Mouse (Mus musculus): ENCODE results near the gene Borcs5. TPM values are rescaled to one million over a fixed set of nuclear protein-coding genes. Genes with fewer than 3 reads are reported as not detected.

Borcs5 gene
- total RNA-seq (2021) = 10 to 100 TPM; 19.0 to 21.3 TPM

DNA sequence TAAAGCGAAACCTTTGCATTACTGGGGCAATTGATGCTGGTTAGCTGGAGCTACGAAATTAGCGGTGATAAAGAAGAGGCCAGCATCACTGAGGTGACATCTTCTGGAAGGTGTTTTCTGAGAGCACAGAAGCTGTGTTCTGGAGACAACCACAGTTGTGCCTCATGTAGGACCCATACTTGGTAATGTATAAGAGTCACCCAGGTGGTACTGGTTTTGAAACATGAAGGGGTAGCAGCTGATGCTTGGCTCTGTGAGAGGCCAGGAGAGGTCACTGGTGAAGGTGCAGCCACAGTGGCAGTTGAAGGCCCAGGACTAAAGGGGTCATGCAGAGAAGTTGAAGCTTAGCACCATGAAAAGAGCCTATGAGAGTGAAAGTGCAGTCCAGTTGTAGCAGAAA, at the start of gene Borcs5:
Gene Borcs5, plus strand, starts transcription at position 301 of the 400 bp plus-strand sequence.
- no peak for DNase-seq
- intact Hi-C loops (cut with DNase I) = no loop called here

DNA sequence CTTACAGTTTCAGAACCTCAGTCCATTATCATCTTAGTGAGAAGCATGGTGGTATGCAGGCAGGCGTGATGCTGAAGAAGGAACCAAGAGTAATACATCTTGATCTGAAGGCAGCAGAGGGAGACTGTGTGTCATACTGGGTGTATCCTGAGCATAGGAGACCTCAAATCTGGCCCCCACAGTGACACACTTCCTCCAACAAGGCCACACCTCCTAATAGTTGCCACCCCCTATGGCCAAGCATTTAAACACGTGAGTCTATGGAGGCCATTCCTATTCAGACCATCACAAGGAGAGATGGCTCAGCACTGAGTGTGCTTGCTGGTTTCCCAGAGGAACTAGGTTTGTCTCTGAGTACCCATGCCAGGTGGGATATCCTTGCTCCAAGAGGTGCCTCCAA, 47.7 kb upstream of the Borcs5 start:
- intact Hi-C loops (cut with DNase I) = no loop called here
- DNase-seq = no peak

DNA sequence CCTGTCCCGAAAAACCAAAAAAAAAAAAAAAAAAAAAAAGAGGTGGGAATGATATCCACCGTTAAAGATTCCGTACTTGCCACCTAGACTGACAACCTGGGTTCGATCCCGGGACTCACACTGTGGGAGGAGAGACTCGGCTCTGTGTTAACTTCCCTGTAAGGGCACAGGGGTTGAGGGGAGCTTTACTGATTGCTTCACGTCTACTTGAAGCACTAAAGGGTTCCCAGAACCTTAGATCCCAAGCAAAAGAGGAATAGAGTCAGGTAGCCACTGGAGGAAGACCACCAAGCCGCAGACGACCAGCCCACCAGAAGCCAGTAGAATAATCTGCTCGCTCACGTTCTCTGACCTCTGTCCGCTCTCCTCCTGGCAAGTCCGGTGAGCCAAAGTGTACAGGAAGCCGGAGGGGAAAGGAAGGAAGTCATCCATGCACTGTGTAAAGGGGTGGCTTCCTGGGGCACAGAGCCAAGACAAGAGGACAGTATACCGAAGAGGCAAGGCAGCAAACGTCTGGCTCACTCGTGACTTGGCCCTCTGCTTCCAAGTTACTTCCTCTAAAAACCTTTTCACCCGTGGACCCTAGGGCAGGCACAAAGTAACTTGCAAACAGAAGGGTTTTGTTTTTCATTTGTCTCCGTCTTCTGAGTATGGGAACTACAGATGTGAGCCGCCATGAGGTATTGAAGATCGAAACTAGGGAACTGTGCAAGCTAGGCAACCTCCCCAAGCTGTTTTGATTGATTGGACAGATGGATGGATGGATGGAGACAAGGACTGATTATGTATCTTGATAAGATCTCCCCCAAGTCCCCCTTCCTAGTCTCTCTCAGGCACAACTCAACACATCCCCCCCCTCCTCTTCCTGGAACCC, 44.5 kb upstream of the Borcs5 start:
- intact Hi-C loops (cut with DNase I) = no loop called here
- peak; percentile 2 for DNase-seq

DNA sequence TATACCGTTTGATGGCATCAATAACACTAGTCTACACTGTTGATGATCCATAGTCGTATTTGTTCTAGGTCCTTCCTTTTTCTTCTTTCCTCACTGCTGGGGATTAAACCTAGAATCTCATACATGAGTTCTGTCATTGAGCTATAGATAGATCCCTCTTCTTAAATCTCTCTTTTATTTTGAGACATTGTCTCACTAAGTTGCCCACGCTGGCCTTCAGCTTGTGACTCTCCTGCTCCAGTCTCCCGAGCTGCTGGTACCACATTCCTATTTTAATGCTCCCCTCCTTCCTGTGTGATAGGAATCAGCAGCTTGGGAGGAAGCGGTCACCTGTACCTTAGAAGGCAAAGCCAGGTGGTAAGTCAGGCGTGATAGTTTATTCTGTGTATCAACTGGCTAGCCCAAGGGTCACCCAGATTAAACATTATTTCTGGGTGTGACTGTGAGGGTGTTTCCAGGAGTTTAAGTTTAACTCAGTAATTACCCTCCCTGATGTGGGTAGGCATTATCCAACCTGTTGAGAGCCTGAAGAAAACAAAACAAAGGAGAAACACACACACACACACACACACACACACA, 41.6 kb upstream of the Borcs5 start:
- intact Hi-C loops (cut with DNase I) = no loop called here

DNA sequence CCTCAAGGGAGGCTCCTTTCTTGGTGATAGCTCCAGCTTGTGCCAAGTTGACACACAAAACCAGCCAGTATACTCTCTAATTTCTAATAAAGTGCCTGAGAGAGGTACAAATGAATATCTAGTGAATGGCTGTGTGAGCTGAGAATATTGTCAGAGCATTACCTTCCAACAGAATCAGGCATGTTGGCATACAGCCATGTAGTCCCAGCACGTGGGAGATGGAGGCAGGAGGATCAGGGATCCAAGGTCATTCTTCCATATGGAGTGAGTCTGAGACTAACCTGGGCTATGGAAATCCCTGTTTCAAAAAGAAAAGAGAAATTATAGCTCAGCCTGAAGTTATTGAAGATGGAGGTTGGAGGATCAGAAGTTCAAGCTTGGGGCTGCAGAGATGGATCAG, 40.1 kb upstream of the Borcs5 start:
- intact Hi-C loops (cut with DNase I) = no loop called here

More for the DNA sequence above, 41.6 kb upstream of the Borcs5 start:
- DNase-seq = no peak

DNA sequence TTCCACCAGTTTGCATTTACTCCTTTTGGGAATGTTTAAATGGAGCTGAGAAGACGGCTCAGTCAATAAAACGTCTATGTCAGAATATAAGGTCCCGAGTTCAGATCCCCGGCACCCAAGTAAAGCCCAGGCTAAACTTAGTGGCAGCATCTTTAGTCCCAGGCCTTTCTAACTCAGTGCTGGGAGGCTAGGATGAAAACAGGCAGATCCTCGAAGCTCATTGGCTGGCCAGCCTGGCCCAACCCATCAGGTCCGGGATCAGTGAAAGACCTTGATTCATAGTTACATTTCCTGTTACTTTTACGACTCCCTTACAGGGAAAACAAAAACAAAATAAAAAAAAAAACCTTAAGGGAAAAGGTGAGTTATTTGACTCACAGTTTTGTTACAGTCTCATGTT, 38.2 kb upstream of the Borcs5 start:
- intact Hi-C loops (cut with DNase I) = loop anchor here (10.0 kb wide), 1 partner anchor 636 kb away; no protein-coding TSS in a partner anchor
- no peak for DNase-seq

More for the DNA sequence above, 40.1 kb upstream of the Borcs5 start:
- no peak for DNase-seq

DNA sequence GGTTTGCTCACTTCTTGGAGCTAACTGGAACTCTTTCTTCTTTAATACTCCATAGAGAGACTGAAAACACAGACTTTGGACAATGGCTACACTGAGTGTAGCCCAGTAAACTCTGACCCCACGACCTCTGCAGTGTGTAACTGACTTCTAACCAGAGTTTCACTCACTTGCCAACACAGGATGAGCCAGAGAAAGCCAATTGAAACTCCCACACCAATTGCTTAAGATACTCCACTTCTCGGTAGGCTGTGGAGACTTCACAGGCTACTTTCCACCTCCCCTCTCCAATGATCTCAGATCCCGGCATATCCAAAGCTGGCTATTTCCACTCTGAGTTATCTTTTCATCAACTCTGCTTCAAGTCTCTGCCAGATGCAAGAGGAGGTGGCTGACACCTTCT, 37.5 kb upstream of the Borcs5 start:
- intact Hi-C loops (cut with DNase I) = loop anchor here (10.0 kb wide), 1 partner anchor 637 kb away; no protein-coding TSS in a partner anchor
- no peak for DNase-seq

DNA sequence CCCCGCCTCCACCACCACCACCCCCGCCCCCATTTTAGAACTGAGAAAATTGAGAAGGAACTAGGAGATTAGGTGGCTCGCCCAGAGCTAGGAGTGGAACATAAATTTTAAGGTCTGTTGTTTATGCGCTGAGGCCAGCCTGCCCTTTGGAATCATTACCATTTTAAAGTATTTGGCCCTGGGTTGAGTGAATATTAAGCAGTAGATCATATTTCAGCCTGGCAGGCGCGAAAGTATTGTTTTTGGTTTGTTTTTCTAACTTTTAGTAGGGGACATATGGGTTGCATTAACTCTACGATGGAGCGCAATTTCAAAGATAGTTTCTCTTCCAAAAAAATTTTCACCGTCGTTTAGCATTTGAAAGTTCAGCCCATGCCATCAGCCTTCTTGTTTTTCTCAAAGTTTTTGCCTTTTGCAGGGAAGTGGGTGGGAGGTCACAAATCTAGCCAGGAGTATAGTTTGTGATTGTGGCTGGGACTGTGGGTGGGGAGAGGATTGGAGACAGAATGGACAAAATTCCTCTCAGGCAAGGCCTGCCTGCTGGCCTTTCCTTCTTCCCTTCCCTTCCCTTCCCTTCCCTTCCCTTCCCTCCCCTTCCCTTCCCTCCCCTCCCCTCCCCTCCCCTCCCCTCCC, 36.8 kb upstream of the Borcs5 start:
- intact Hi-C loops (cut with DNase I) = loop anchor here (10.0 kb wide), 1 partner anchor 638 kb away; no protein-coding TSS in a partner anchor
- DNase-seq = no peak

DNA sequence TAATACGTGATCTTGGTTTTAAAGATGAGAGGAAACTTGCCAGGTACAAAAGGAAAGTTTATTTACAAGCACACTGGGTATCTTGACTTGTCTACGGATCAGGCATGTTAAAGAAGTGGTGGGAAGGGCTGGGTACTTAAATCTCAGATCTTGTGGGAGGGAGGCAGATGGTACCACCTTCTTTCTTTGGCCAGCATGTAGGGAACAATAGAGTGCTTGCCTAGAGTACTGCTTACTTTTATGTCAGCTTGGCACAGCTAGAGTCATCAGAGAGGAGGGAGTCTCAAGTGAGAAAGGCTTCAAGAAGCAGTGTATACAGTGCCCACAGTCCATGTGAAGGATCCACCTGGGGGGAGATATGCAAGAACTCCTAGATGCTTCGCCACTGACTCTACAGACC, 34.1 kb upstream of the Borcs5 start:
- no peak for DNase-seq
- intact Hi-C loops (cut with DNase I) = loop anchor here (10.0 kb wide), 1 partner anchor 640 kb away; no protein-coding TSS in a partner anchor

DNA sequence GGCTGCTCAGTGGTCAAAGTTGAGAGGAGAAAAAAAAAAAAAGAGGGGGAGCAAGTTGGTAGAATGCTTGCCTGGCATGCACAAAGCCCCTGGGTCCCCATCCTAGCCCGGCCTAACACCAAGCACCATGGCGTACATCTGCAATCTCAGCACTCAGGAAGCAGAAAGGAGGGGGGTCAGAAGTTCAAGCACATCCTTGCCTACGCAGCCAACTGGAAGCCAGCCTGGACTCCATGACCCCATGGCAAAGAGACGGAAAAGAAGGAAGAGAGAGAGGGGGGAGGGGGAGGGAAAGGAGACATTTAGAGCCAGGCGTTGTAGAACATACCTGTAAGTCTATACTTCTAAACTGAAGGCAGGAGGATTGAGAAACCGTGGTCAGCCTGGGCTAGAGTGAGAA, 32.8 kb upstream of the Borcs5 start:
- intact Hi-C loops (cut with DNase I) = loop anchor here (10.0 kb wide), 1 partner anchor 642 kb away; no protein-coding TSS in a partner anchor
- DNase-seq = no peak

DNA sequence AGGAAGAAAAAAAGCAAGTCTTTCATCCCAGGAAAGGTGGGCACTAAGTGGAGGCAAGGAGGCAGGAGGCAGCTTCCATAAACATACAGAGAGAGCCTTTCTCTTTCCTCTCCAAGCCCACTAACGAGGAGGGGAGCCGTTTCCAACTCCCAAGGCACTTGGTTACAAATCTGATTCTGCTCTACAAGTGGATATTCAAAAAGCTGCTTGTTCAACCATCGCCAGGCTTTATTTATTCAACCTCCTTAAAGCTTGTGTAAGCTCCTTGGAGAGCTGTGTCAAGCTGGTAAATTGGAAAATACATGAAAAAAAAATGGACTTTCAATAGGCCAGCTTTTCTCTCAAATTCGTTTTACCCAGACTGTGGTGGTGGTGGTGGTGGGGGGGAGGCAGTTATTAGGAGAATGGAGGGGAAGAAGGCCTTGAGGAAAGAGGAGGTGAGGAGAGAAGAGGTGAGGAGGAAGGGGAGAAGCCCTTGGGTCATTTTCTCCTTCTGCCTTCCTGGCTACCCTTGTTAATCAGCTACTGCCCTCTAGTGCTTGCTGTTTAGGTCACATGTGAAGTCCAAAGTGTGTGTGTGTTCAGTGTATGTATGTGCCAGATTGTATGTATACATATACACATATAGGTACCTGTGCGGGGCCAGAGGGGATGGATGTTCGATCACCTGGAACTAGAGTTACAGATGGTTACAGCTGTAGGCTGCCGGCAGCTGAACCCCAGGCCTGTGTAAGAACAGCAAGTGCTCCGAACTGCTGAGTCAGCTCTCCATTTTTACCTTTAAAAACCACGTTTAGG, 32.2 kb upstream of the Borcs5 start:
- intact Hi-C loops (cut with DNase I) = loop anchor here (10.0 kb wide), 1 partner anchor 642 kb away; no protein-coding TSS in a partner anchor

DNA sequence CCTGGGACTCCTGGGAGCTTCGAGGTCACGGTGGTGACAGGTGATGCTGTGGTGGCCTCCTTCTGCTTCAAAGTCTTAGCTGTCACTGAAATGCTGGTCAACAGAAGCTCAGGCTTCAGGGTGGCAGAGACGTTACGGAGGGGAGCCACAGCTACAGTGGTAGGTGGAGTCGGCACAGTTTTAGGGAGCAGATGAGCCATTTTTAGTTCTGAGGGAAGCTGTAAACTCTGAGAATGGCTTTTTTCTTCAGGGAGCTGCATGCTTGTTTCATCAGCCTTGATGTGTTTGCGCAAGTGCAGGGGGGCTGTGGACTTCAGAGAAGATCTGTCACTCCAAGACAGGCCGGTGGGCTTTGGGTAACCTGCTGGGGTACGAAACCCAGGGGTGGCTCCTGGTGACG, 28.9 kb upstream of the Borcs5 start:
- intact Hi-C loops (cut with DNase I) = no loop called here
- DNase-seq = no peak

More for the DNA sequence above, 32.2 kb upstream of the Borcs5 start:
- peak; percentile 6 for DNase-seq

DNA sequence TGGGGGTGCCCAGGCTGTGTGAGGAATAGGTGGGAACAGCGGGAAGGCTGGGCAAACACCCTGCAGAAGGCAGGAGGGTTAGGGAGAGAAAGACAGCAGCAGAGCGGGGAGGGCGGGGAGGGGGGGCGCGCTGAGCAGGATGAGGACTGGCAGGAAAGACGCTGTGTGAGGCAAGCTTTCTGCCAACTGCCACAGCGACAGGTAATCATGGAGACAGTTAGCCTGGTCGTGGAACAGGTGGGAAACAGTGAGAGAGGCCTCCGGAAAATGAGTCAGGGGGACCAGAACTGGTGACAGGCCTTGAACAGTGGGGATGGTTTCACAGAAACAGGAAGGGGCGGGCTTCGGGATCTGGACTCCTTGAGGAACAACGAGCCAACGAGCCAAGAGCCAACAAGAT, 27.4 kb upstream of the Borcs5 start:
- DNase-seq = peak; percentile 13
- intact Hi-C loops (cut with DNase I) = no loop called here

DNA sequence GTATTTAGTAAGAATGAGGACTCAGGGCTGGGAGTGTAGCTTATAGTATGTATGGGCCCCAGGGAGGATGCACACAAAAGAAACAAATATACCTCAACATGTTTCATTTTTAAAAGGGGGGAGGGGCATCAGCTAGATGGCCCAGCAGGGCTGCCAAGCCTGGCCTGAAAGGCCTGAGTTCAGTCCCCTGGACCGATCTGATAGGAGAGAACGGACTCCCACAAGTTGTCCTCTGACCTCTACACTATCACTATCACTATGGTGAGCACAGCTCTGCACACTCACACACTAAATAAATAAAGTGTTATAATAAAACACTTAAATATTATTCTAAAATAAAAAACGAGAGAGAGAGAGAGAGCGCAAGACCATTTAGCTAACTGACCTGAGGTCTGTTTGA, 25.0 kb upstream of the Borcs5 start:
- no peak for DNase-seq
- intact Hi-C loops (cut with DNase I) = loop anchor here (2.0 kb wide), 1 partner anchor 190 kb away; no protein-coding TSS in a partner anchor

DNA sequence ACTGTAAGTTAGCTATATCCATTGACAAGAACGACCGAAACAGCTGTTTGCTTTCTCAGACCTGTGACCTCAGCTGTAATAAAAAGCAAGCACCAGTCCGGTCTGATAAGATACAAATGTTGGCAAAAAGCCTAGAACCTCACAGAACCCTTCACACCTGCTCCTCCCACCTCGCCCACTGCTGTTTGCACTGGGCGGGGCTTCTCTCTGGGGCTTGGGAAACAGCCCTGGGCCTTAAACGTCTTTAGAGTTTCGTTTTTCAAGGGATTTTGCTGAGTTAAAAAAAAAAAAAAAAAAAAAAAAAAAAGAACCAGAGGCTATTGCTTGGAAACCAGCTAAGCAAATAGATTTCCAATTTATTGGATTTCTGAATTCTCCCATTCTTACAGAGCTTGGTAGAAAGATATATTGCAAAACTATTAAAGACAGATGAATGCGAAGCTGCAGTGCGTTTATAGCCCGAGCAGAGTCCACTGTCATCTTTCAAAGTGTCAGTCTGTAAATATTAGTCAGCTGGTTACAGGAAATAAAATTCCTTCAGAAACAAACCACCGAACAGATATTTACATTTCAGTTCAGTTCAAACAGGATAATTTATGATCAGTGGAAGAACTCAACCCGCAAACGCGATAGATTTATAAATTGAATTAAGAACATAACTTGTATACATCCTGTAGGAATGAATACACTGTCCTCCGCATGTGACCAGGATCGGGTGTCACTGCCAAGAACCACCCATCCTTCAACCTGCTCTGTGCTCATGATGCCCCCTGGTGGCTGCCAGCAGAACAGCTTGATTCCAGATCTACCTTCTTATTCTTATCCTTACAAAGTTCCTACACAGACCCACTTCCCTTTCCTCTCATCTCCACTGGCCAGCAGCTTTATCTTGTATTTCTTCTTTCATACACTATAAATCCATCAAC, 24.3 kb upstream of the Borcs5 start:
- intact Hi-C loops (cut with DNase I) = loop anchor here (2.0 kb wide), 1 partner anchor 190 kb away; no protein-coding TSS in a partner anchor
- DNase-seq = peak; percentile 88

DNA sequence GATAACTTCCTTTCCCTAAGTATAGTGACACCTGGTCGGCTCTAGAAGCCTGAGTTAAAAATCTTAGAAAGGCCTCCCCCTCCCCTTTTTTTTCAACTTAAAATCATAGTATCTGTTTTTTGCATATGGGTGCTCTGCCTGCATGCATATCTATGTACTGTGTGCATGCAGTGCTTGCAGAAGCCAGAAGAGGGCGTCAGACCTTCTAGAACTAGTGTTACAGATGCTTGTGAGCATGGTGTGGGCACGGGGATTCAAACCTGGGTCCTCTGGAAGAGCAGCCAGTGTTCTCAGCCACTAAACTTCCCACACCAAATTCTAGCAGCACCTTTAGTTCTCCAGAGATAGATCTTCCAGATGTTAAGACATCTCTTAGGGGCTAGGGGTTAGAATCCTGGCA, 21.7 kb upstream of the Borcs5 start:
- DNase-seq = no peak
- intact Hi-C loops (cut with DNase I) = no loop called here

DNA sequence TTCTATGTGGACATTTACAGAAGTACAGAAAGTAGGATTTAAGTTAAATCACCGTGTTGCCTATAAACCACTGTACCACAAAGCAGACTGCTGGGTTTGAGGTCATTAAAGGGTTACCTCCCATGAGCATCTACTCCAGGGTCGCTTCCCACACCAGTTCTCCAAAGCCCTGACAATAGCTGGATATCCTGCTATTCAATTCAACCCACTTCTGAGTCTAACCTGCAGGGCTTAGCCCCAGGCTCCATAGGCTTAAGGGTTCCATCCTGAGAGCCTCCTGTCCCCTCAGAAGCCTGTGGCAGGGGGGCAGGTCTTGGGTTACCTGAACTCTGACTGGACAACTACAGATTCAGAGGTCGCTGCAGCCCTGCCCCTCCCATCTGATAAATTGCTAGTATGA, 19.2 kb upstream of the Borcs5 start:
- intact Hi-C loops (cut with DNase I) = no loop called here
- no peak for DNase-seq

DNA sequence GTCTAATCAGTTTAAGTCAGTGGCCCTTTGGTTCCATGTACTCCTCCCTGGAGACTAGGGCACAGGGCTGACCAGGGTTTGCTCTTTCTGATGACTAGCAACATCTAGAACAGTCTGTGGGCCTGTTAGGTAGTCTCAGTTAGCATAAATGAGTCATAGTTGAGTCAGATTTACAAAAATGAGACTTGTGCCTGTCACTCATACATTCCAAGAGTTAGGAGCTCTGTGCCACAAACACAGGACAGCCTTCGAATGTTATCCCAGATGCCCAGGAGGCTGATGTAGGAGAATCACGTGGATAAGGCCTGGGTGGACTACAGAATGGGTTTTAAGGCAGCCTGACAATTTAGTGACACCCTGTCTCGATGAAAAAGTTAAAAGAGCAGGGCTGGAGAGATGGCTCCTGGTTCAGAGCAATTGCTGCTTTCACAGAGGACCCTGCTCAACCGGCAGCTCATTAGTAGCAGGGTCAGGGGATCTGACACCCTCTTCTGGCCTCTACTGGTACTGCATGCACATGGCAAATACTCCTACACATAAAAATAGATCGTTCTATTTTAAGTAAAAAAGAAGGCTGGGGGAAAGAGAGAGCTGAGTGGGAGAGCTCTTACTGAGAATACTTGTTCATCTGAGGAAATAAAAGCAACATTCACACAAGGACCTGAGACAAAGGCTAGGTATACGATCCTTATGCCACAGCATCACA, 18.3 kb upstream of the Borcs5 start:
- intact Hi-C loops (cut with DNase I) = no loop called here

DNA sequence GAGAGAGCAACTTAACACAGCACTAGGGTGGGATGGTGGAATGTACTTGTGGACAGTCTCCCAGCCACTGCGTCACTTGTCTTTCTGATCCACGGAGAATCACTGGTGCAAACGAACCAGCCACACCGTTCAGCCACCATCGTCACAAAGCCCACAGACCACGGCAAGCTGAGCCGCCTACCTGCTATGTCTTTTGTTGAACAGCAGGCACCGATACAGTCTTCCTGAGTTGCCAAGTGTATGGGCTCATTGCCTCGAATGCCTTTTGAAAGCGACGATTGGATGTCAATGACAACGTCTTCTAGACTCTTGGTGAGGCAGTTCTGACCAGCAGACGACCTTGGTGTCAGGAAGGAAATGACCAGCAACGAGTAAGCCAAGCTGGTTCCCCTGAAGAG, 17.8 kb upstream of the Borcs5 start:
- DNase-seq = no peak
- intact Hi-C loops (cut with DNase I) = no loop called here

More for the DNA sequence above, 18.3 kb upstream of the Borcs5 start:
- DNase-seq = peak; percentile 25

Data from left cerebral cortex, postnatal 4 days (tissue).